Comparison of ENCODE assay signal across 8 mouse cellular contexts in genomic region chr8:86585532-86585931, GRCm38 (mm10). TPM values are rescaled to one million over a fixed set of nuclear protein-coding genes. Genes with fewer than 3 reads are reported as not detected.
DNase-seq lines count a peak whose midpoint lies in the region; ATAC-seq and TF ChIP-seq lines count a peak whose summit lies in the region.

No protein-coding gene starts in this region.

- H3K4me3 ChIP-seq in erythroblast, embryonic 14.5 days (replicated peaks), result peak overlapping the region; percentile 56
- H3K4me3 ChIP-seq in heart, embryonic 13.5 days, result peak overlapping the region; percentile 57
- H3K4me3 ChIP-seq in kidney, postnatal 0 days (replicated peaks; ENCODE audit: low read depth, low read length), result peak overlapping the region; percentile 29
- H3K4me3 ChIP-seq in liver, adult 2 months (ENCODE audit: insufficient read depth, low read depth, low read length), result peak overlapping the region; percentile 13; the same call in 1 of the 2 replicates
- H3K4me3 ChIP-seq in myocyte, result no peak overlapping the region

- H3K4me2 ChIP-seq in heart, embryonic 13.5 days, result peak overlapping the region; percentile 85
- peak overlapping the region; percentile 70 for H3K4me2 ChIP-seq in kidney, postnatal 0 days (ENCODE audit: low read length)
- peak overlapping the region; percentile 87 for H3K4me2 ChIP-seq in myocyte (ENCODE audit: low read depth)

- no peak for ATAC-seq in heart, embryonic 13.5 days (ENCODE audit: extremely low read depth, insufficient number of reproducible peaks, low FRiP score, low TSS enrichment)
- ATAC-seq in kidney, postnatal 0 days (replicated peaks; ENCODE audit: low FRiP score, low read depth), result peak; percentile 61; the same call in 1 of the 2 replicates

- H3K27ac ChIP-seq in heart, embryonic 13.5 days (replicated peaks), result no peak overlapping the region
- H3K27ac ChIP-seq in kidney, postnatal 0 days, result no peak overlapping the region
- no peak overlapping the region for H3K27ac ChIP-seq in liver, adult 2 months (replicated peaks; ENCODE audit: insufficient read depth, low read depth, low read length)

- TF ChIP-seq CTCF in brain, embryonic 14.5 days (IDR thresholded peaks at IDR 0.05; ENCODE audit: borderline replicate concordance, extremely low read depth, insufficient read depth, insufficient read length), result peak; percentile 99
- peak; percentile 84 for TF ChIP-seq CTCF in kidney, postnatal 0 days (IDR thresholded peaks at IDR 0.05; ENCODE audit: low read depth)
- peak; percentile 98 for TF ChIP-seq CTCF in liver, adult 2 months (IDR thresholded peaks at IDR 0.05; ENCODE audit: low read depth, low read length)

- TF ChIP-seq POLR2A in brain, embryonic 14.5 days (IDR thresholded peaks at IDR 0.05; ENCODE audit: borderline replicate concordance, extremely low read depth, insufficient read depth, insufficient read length, poor library complexity, severe bottlenecking), result 0 out of 2 replicates have a peak, but pooled peaks have one; percentile 12
- no peak for TF ChIP-seq POLR2A in liver, adult 2 months (IDR thresholded peaks at IDR 0.05; ENCODE audit: extremely low read depth, insufficient read depth, low read length)
- TF ChIP-seq POLR2A in myocyte (IDR thresholded peaks at IDR 0.05; ENCODE audit: insufficient read length, low read depth), result no peak

- peaks cover 9% of the 10 kb centered on the region for H3K4me1 ChIP-seq in erythroblast, embryonic 14.5 days (ENCODE audit: control insufficient read depth)
- H3K4me1 ChIP-seq in heart, embryonic 13.5 days, result peaks cover 5% of the 10 kb centered on the region; the same call in 1 of the 2 replicates
- H3K4me1 ChIP-seq in kidney, postnatal 0 days (replicated peaks; ENCODE audit: insufficient read depth, low read length), result no peaks in the 10 kb centered on the region
- H3K4me1 ChIP-seq in liver, adult 2 months (ENCODE audit: control insufficient read depth, insufficient read depth, low read length), result peaks cover 3% of the 10 kb centered on the region; the same call in 1 of the 2 replicates

- peaks cover 2% of the 10 kb centered on the region; the same call in 1 of the 2 replicates for H3K27me3 ChIP-seq in erythroblast, embryonic 14.5 days (ENCODE audit: control insufficient read depth)
- no peaks in the 10 kb centered on the region for H3K27me3 ChIP-seq in heart, embryonic 13.5 days (replicated peaks)
- no peaks in the 10 kb centered on the region for H3K27me3 ChIP-seq in kidney, postnatal 0 days (ENCODE audit: insufficient read depth, low read length)
- no peaks in the 10 kb centered on the region for H3K27me3 ChIP-seq in liver, adult 2 months (ENCODE audit: control insufficient read depth, insufficient read depth, low read length)
- peaks cover 10% of the 10 kb centered on the region for H3K27me3 ChIP-seq in myocyte (ENCODE audit: control insufficient read depth, insufficient read depth, insufficient read length)

- DNase-seq in CD4-positive, CD25-positive, alpha-beta regulatory T cell, adult 2 months (ENCODE audit: low read depth, low spot score), result peak; percentile 88
- DNase-seq in brain, embryonic 14.5 days (ENCODE audit: low read depth), result peak; percentile 96
- peak; percentile 94 for DNase-seq in kidney, postnatal 0 days (ENCODE audit: low spot score)
- DNase-seq in liver, adult 2 months (ENCODE audit: extremely low read depth, low read depth, low spot score), result peak; percentile 76
- peak; percentile 51 to 75 for DNase-seq in spleen, postnatal 4 days (ENCODE audit: low spot score in 2 of 2)

- H3K9me3 ChIP-seq in erythroblast, embryonic 14.5 days (ENCODE audit: control insufficient read depth, low read length), result no peaks in the 10 kb centered on the region
- no peaks in the 10 kb centered on the region for H3K9me3 ChIP-seq in heart, embryonic 13.5 days
- H3K9me3 ChIP-seq in kidney, postnatal 0 days (replicated peaks; ENCODE audit: low read length), result no peaks in the 10 kb centered on the region

- WGBS in heart, embryonic 13.5 days, result 4% methylated on average over 16 of the region's 16 CpGs
- 2% methylated on average over 16 of the region's 16 CpGs for WGBS in kidney, postnatal 0 days
- 1% methylated on average over 16 of the region's 16 CpGs for WGBS in liver, adult 2 months

- peaks cover 3% of the 10 kb centered on the region; the same call in 1 of the 2 replicates for H3K79me2 ChIP-seq in liver, adult 2 months (ENCODE audit: control insufficient read depth, insufficient read depth, low read length)
- no peaks in the 10 kb centered on the region for H3K79me2 ChIP-seq in myocyte (ENCODE audit: control insufficient read depth, insufficient read depth)

- H3ac ChIP-seq in myocyte (ENCODE audit: control insufficient read depth, insufficient read length), result no peak overlapping the region

- H3K36me3 ChIP-seq in erythroblast, embryonic 14.5 days (ENCODE audit: control insufficient read depth), result no peaks in the 10 kb centered on the region
- no peaks in the 10 kb centered on the region for H3K36me3 ChIP-seq in heart, embryonic 13.5 days
- no peaks in the 10 kb centered on the region for H3K36me3 ChIP-seq in kidney, postnatal 0 days (ENCODE audit: insufficient read depth, low read length)
- no peaks in the 10 kb centered on the region for H3K36me3 ChIP-seq in liver, adult 2 months (ENCODE audit: control insufficient read depth, insufficient read depth, low read length)
- H3K36me3 ChIP-seq in myocyte (ENCODE audit: control insufficient read depth, insufficient read depth), result no peaks in the 10 kb centered on the region

- H3K9ac ChIP-seq in heart, embryonic 13.5 days, result peak overlapping the region; percentile 72
- no peak overlapping the region for H3K9ac ChIP-seq in kidney, postnatal 0 days (ENCODE audit: low read depth, low read length)
- 0 out of 2 replicates have a peak overlapping the region, but pooled peaks have one; percentile 8 for H3K9ac ChIP-seq in liver, adult 2 months (ENCODE audit: low read depth, low read length)

TF ChIP-seq in myocyte, 11 proteins besides CTCF, POLR2A, EP300 and RAD21:
- TF ChIP-seq USF1 (IDR thresholded peaks at IDR 0.05; ENCODE audit: low read depth) (no peak), MYOG (IDR thresholded peaks at IDR 0.05; ENCODE audit: control insufficient read depth in 1 of 3, insufficient read depth in 1 of 3, insufficient read length in 2 of 3, low read depth in 2 of 3) (no peak), CEBPB (IDR thresholded peaks at IDR 0.05; ENCODE audit: insufficient read depth, poor library complexity, severe bottlenecking) (no peak), REST (IDR thresholded peaks at IDR 0.05; ENCODE audit: insufficient read depth, insufficient read length) (no peak), MYOD1 (IDR thresholded peaks at IDR 0.05; ENCODE audit: control insufficient read depth in 1 of 3, insufficient read length in 2 of 3, low read depth in 2 of 3) (no peak), TCF3 (IDR thresholded peaks at IDR 0.05; ENCODE audit: insufficient read length, low read depth) (no peak), POLR2AphosphoS2 (IDR thresholded peaks at IDR 0.05; ENCODE audit: insufficient read length, low read depth) (no peak), TCF12 (IDR thresholded peaks at IDR 0.05; ENCODE audit: insufficient read depth, poor library complexity, severe bottlenecking) (no peak), E2F4 (IDR thresholded peaks at IDR 0.05; ENCODE audit: insufficient read depth) (no peak), SRF (IDR thresholded peaks at IDR 0.05; ENCODE audit: control insufficient read depth, insufficient read length, low read depth) (no peak), MAX (IDR thresholded peaks at IDR 0.05; ENCODE audit: low read depth) (no peak)
TF ChIP-seq in myocyte: peak in this region for 0.

RNA-seq across cellular contexts. Expression of gene Abcc12, which starts 5.0 kb away (rescaled TPM):
- 0.23 and 0.52 TPM in 2 replicates for polyA plus RNA-seq in brain, embryonic 14.5 days (2012; rRNA removed)
- not detected in 2 replicates for polyA plus RNA-seq in erythroblast, embryonic 14.5 days (2012)
- not detected in 2 replicates for polyA plus RNA-seq in heart, embryonic 13.5 days (2015; fragmentation: Nextera tagmentation; extraction: Ambion mirVana)
- 0.04 TPM in 1 of 2 replicates, not detected in the other for polyA plus RNA-seq in kidney, postnatal 0 days (2015; fragmentation: Nextera tagmentation; extraction: Ambion mirVana)
- total RNA-seq in liver, adult 2 months (2014; rRNA removed), result 0.18 and 0.81 TPM in 2 replicates
- 0.21 TPM in 1 of 2 replicates, not detected in the other for polyA plus RNA-seq in liver, adult 2 months (2012; rRNA removed)
- polyA plus RNA-seq in myocyte (2012; fragmentation: generic; extraction: Trizol), result not detected

RNA-seq across cellular contexts. Expression of gene Lonp2, which starts 38.3 kb away (rescaled TPM):
- polyA plus RNA-seq in brain, embryonic 14.5 days (2012; rRNA removed), result 45.2 and 53.5 TPM in 2 replicates
- polyA plus RNA-seq in erythroblast, embryonic 14.5 days (2012), result 1.4 and 2.1 TPM in 2 replicates
- polyA plus RNA-seq in heart, embryonic 13.5 days (2015; fragmentation: Nextera tagmentation; extraction: Ambion mirVana), result 53.7 and 56.7 TPM in 2 replicates
- polyA plus RNA-seq in kidney, postnatal 0 days (2015; fragmentation: Nextera tagmentation; extraction: Ambion mirVana), result 67.7 and 67.9 TPM in 2 replicates
- total RNA-seq in liver, adult 2 months (2014; rRNA removed), result 244 and 308 TPM in 2 replicates
- 278 and 299 TPM in 2 replicates for polyA plus RNA-seq in liver, adult 2 months (2012; rRNA removed)
- polyA plus RNA-seq in myocyte (2012; fragmentation: generic; extraction: Trizol), result 31.4 TPM

Comparison
In these comparisons a context has a peak if more than half of its experiments do, and no peak if none do; other contexts are left out.
1. RNA of gene Lonp2, which starts 38.3 kb away (polyA plus RNA-seq): 278 to 299 TPM in liver, adult 2 months, 67.7 to 67.9 TPM in kidney, postnatal 0 days, 53.7 to 56.7 TPM in heart, embryonic 13.5 days, 45.2 to 53.5 TPM in brain, embryonic 14.5 days and 31.4 TPM in myocyte (single experiment); 1.4 to 2.1 TPM in erythroblast, embryonic 14.5 days; every median in the first group is over 10 times any median in the second.
2. Peak in every context shown above with its lines, with median percentiles within 50 percentile points of each other: DNase-seq, CTCF ChIP-seq and H3K4me2 ChIP-seq.